Mouse (Mus musculus): ENCODE results near the gene Cd52.
A peak's percentile ranks its signal among the peaks of the same experiment; 100 is the strongest.

Cd52 gene

GRCm38 (mm10) chr4:134119644-134120043 is 24.8 kb upstream of the Cd52 start:
- DNase-seq (ENCODE audit: low spot score in 2 of 2) = peak; percentile 60 to 67

- peak; percentile 23 to 31 for DNase-seq (ENCODE audit: low spot score in 2 of 2)
Observed at GRCm38 (mm10) chr4:134119042-134119441, 24.2 kb upstream of the Cd52 start.

GRCm38 (mm10) chr4:134118126-134118800 is 23.4 kb upstream of the Cd52 start:
- DNase-seq (ENCODE audit: low spot score in 2 of 2) = peak; percentile 70 to 78

GRCm38 (mm10) chr4:134117012-134117411 is 22.1 kb upstream of the Cd52 start:
- peak; percentile 75 to 85 for DNase-seq (ENCODE audit: low spot score in 2 of 2)

GRCm38 (mm10) chr4:134116501-134116900 is 21.6 kb upstream of the Cd52 start:
- DNase-seq (ENCODE audit: low spot score in 2 of 2) = peak; percentile 17 to 28

GRCm38 (mm10) chr4:134115215-134116144 is 20.6 kb upstream of the Cd52 start:
- peak; percentile 45 to 57 for DNase-seq (ENCODE audit: low spot score in 2 of 2)

GRCm38 (mm10) chr4:134114038-134114437 is 19.2 kb upstream of the Cd52 start:
- DNase-seq (ENCODE audit: low spot score in 2 of 2) = peak in 1 of 2 experiments; percentile 22

GRCm38 (mm10) chr4:134113356-134113994 is 18.6 kb upstream of the Cd52 start:
- peak in 1 of 2 experiments; percentile 13 for DNase-seq (ENCODE audit: low spot score in 2 of 2)

GRCm38 (mm10) chr4:134112403-134112802 is 17.5 kb upstream of the Cd52 start:
- DNase-seq (ENCODE audit: low spot score in 2 of 2) = no peak

- no peak for DNase-seq (ENCODE audit: low spot score in 2 of 2)
Observed at GRCm38 (mm10) chr4:134110653-134111052, 15.8 kb upstream of the Cd52 start.

GRCm38 (mm10) chr4:134108196-134108595 is 13.3 kb upstream of the Cd52 start:
- DNase-seq (ENCODE audit: low spot score in 2 of 2) = no peak

GRCm38 (mm10) chr4:134107730-134108129 is 12.8 kb upstream of the Cd52 start:
- no peak for DNase-seq (ENCODE audit: low spot score in 2 of 2)

GRCm38 (mm10) chr4:134106105-134106504 is 11.2 kb upstream of the Cd52 start:
- DNase-seq (ENCODE audit: low spot score in 2 of 2) = no peak

GRCm38 (mm10) chr4:134102742-134103119 is 7.8 kb upstream of the Cd52 start:
- no peak for DNase-seq (ENCODE audit: low spot score in 2 of 2)

GRCm38 (mm10) chr4:134101979-134102741 is 7.3 kb upstream of the Cd52 start, which contains the start of gene Ubxn11:
Gene Ubxn11, plus strand, starts transcription at chr4:134102570.
- peak; percentile 79 to 82 for DNase-seq (ENCODE audit: low spot score in 2 of 2)

GRCm38 (mm10) chr4:134100245-134100644 is 5.4 kb upstream of the Cd52 start:
- DNase-seq (ENCODE audit: low spot score in 2 of 2) = no peak

GRCm38 (mm10) chr4:134098628-134099027 is 3.7 kb upstream of the Cd52 start:
- DNase-seq (ENCODE audit: low spot score in 2 of 2) = peak; percentile 78 to 82

- DNase-seq (ENCODE audit: low spot score in 2 of 2) = no peak
Observed at GRCm38 (mm10) chr4:134097015-134097608, 2.2 kb upstream of the Cd52 start.

- no peak for DNase-seq (ENCODE audit: low spot score in 2 of 2)
Observed at GRCm38 (mm10) chr4:134096120-134096519, 1.2 kb upstream of the Cd52 start.

- no peak for DNase-seq (ENCODE audit: low spot score in 2 of 2)
Observed at GRCm38 (mm10) chr4:134094004-134094564, 798 bp downstream of the Cd52 start.

Measured in thymus, postnatal 10 days (tissue).